Mouse (Mus musculus) neural tube, embryonic 15.5 days (tissue): ENCODE data around the gene Catsperz. TPM values are rescaled to one million over a fixed set of nuclear protein-coding genes. Genes with fewer than 3 reads are reported as not detected.
A peak's percentile ranks its signal among the peaks of the same experiment; 100 is the strongest.

Source experiments
- ATAC-seq: fragments of 200-750 bp; cut with Nextera tagmentation; 2 replicates; pipeline ENCODE4 v1.8.0; 2017; ENCODE audit warnings: mild to moderate bottlenecking, moderate TSS enrichment, moderate library complexity; ENCODE audit not compliant: low FRiP score
- H3K27ac ChIP-seq: fragments of 300-500 bp; sonication (generic); replicated peaks from 2 replicates; pipeline ENCODE4 v1.5.1; 2015; ENCODE audit warnings: mild to moderate bottlenecking, inconsistent platforms
- H3K27me3 ChIP-seq: fragments of 300-500 bp; sonication (generic); replicated peaks from 2 replicates; pipeline ENCODE4 v1.6.1; 2015; ENCODE audit warnings: inconsistent platforms
- H3K36me3 ChIP-seq: fragments of 300-500 bp; sonication (generic); 2 replicates; pipeline ENCODE4 v1.6.1; 2015; ENCODE audit warnings: inconsistent platforms
- H3K4me1 ChIP-seq: fragments of 300-500 bp; sonication (generic); 2 replicates; pipeline ENCODE4 v1.6.1; 2015; ENCODE audit warnings: inconsistent platforms
- H3K4me2 ChIP-seq: fragments of 300-500 bp; sonication (generic); 2 replicates; pipeline ENCODE4 v1.6.1; 2015; ENCODE audit warnings: inconsistent platforms, mild to moderate bottlenecking, moderate library complexity
- H3K4me3 ChIP-seq: fragments of 300-500 bp; sonication (generic); replicated peaks from 2 replicates; pipeline ENCODE4 v1.5.1; 2015; ENCODE audit warnings: mild to moderate bottlenecking, inconsistent platforms
- H3K9ac ChIP-seq: fragments of 300-500 bp; sonication (generic); replicated peaks from 2 replicates; pipeline ENCODE4 v1.6.1; 2015; ENCODE audit warnings: mild to moderate bottlenecking, inconsistent platforms
- H3K9me3 ChIP-seq: fragments of 300-500 bp; sonication (generic); replicated peaks from 2 replicates; pipeline ENCODE4 v1.6.1; 2016; ENCODE audit warnings: inconsistent platforms
- WGBS: fragments of 180-500 bp; shearing (Covaris S2); methylation state at CpG from one replicate; pipeline ENCODE4 v1.1.7; 2015; ENCODE audit warnings: mixed read lengths; 5-methylcytosine and 5-hydroxymethylcytosine counted together
- polyA plus RNA-seq: library from polyadenylated mRNA; unstranded; fragments of >200 nt; fragmentation: Nextera tagmentation; extraction: Ambion mirVana; gene quantifications from 2 replicates; pipeline ENCODE4 v1.2.1, GENCODE M21; 2015

The Catsperz gene
- polyA plus RNA-seq, 1 experiment from 2014 or later, result 6.8 TPM

GRCm38 (mm10) chr19:6933436-6934194 is 8.4 kb upstream of the Catsperz start:
- peak overlapping the region; percentile 47 for H3K4me3 ChIP-seq
- H3K9me3 ChIP-seq, result no peaks in the 10 kb centered on the region
- peak overlapping the region; percentile 76 for H3K4me2 ChIP-seq
- peaks cover 29% of the 10 kb centered on the region for H3K4me1 ChIP-seq
- WGBS, result 4% methylated on average over 53 of the region's 58 CpGs
- H3K36me3 ChIP-seq, result 0 out of 2 replicates have a peak, but pooled peaks cover 6% of the 10 kb centered on the region
- H3K27me3 ChIP-seq, result peaks cover 74% of the 10 kb centered on the region
- H3K27ac ChIP-seq, result peak overlapping the region; percentile 42; the same call in 1 of the 2 replicates
- H3K9ac ChIP-seq, result peak overlapping the region; percentile 50
- peak; percentile 79 for ATAC-seq

GRCm38 (mm10) chr19:6933102-6933435 is 7.9 kb upstream of the Catsperz start:
- H3K9me3 ChIP-seq, result no peaks in the 10 kb centered on the region
- H3K4me3 ChIP-seq, result peak overlapping the region; percentile 47
- H3K4me1 ChIP-seq, result peaks cover 24% of the 10 kb centered on the region
- 0 out of 2 replicates have a peak overlapping the region, but pooled peaks have one; percentile 50 for H3K9ac ChIP-seq
- WGBS, result 29% methylated on average over 4 of the region's 4 CpGs
- 0 out of 2 replicates have a peak overlapping the region, but pooled peaks have one; percentile 2 for H3K27ac ChIP-seq
- no peak for ATAC-seq
- 0 out of 2 replicates have a peak, but pooled peaks cover 4% of the 10 kb centered on the region for H3K36me3 ChIP-seq
- H3K27me3 ChIP-seq, result peaks cover 79% of the 10 kb centered on the region
- H3K4me2 ChIP-seq, result peak overlapping the region; percentile 76

- Histone ChIP-seq H3K4me3 (no peak overlapping the region), H3K36me3 (no peaks in the 10 kb centered on the region), H3K9me3 (no peaks in the 10 kb centered on the region), H3K4me2 (no peak overlapping the region), H3K27ac (no peak overlapping the region), H3K4me1 (peaks cover 18% of the 10 kb centered on the region), H3K9ac (no peak overlapping the region), H3K27me3 (peaks cover 83% of the 10 kb centered on the region)
- ATAC-seq, result no peak
- 35% methylated on average over 1 of the region's 1 CpGs for WGBS
Observed at GRCm38 (mm10) chr19:6932018-6932417, 6.8 kb upstream of the Catsperz start.

GRCm38 (mm10) chr19:6931002-6931401 is 5.8 kb upstream of the Catsperz start:
- H3K27ac ChIP-seq, result no peak overlapping the region
- no peak overlapping the region for H3K4me2 ChIP-seq
- H3K27me3 ChIP-seq, result peaks cover 86% of the 10 kb centered on the region
- 0% methylated on average over 2 of the region's 2 CpGs for WGBS
- ATAC-seq, result no peak
- no peak overlapping the region for H3K4me3 ChIP-seq
- H3K9me3 ChIP-seq, result no peaks in the 10 kb centered on the region
- peaks cover 21% of the 10 kb centered on the region for H3K4me1 ChIP-seq
- H3K36me3 ChIP-seq, result no peaks in the 10 kb centered on the region
- H3K9ac ChIP-seq, result no peak overlapping the region

- Histone ChIP-seq H3K4me3 (no peak overlapping the region), H3K36me3 (no peaks in the 10 kb centered on the region), H3K4me1 (peaks cover 18% of the 10 kb centered on the region), H3K4me2 (no peak overlapping the region), H3K27me3 (peaks cover 94% of the 10 kb centered on the region), H3K27ac (no peak overlapping the region), H3K9ac (no peak overlapping the region), H3K9me3 (no peaks in the 10 kb centered on the region)
- 16% methylated on average over 7 of the region's 9 CpGs for WGBS
- ATAC-seq, result no peak
Observed at GRCm38 (mm10) chr19:6928080-6928479, 2.9 kb upstream of the Catsperz start.

GRCm38 (mm10) chr19:6926559-6927255 is 1.5 kb upstream of the Catsperz start:
- H3K36me3 ChIP-seq, result no peaks in the 10 kb centered on the region
- no peak for ATAC-seq
- WGBS, result 17% methylated on average over 26 of the region's 26 CpGs
- H3K27me3 ChIP-seq, result peaks cover 86% of the 10 kb centered on the region
- no peaks in the 10 kb centered on the region for H3K9me3 ChIP-seq
- H3K4me3 ChIP-seq, result peak overlapping the region; percentile 22; the same call in 1 of the 2 replicates
- no peak overlapping the region for H3K27ac ChIP-seq
- H3K4me1 ChIP-seq, result peaks cover 23% of the 10 kb centered on the region
- H3K4me2 ChIP-seq, result peak overlapping the region; percentile 46
- no peak overlapping the region for H3K9ac ChIP-seq

- no peak overlapping the region for H3K9ac ChIP-seq
- H3K4me3 ChIP-seq, result peak overlapping the region; percentile 3; the same call in 1 of the 2 replicates
- peaks cover 77% of the 10 kb centered on the region for H3K27me3 ChIP-seq
- H3K4me1 ChIP-seq, result peaks cover 27% of the 10 kb centered on the region
- WGBS, result 7% methylated on average over 38 of the region's 40 CpGs
- H3K36me3 ChIP-seq, result no peaks in the 10 kb centered on the region
- no peak overlapping the region for H3K27ac ChIP-seq
- ATAC-seq, result no peak
- H3K9me3 ChIP-seq, result no peaks in the 10 kb centered on the region
- H3K4me2 ChIP-seq, result peak overlapping the region; percentile 43; the same call in 1 of the 2 replicates
Observed at GRCm38 (mm10) chr19:6925611-6926329, 590 bp upstream of the Catsperz start.

- WGBS, result 4% methylated on average over 39 of the region's 39 CpGs
- no peak overlapping the region for H3K27ac ChIP-seq
- ATAC-seq, result no peak
- no peaks in the 10 kb centered on the region for H3K9me3 ChIP-seq
- no peak overlapping the region for H3K9ac ChIP-seq
- H3K27me3 ChIP-seq, result peaks cover 69% of the 10 kb centered on the region
- H3K4me1 ChIP-seq, result peaks cover 38% of the 10 kb centered on the region
- peak overlapping the region; percentile 19 for H3K4me3 ChIP-seq
- H3K36me3 ChIP-seq, result no peaks in the 10 kb centered on the region
- H3K4me2 ChIP-seq, result peak overlapping the region; percentile 43
Observed at GRCm38 (mm10) chr19:6924461-6925306, 496 bp downstream of the Catsperz start.

GRCm38 (mm10) chr19:6922901-6923735 is 2.1 kb downstream of the Catsperz start:
- Histone ChIP-seq H3K4me1 (peaks cover 48% of the 10 kb centered on the region), H3K27me3 (peaks cover 55% of the 10 kb centered on the region), H3K4me3 (peak overlapping the region; percentile 73; the same call in 1 of the 2 replicates), H3K4me2 (peak overlapping the region; percentile 89), H3K27ac (peak overlapping the region; percentile 62), H3K9ac (no peak overlapping the region), H3K9me3 (no peaks in the 10 kb centered on the region), H3K36me3 (no peaks in the 10 kb centered on the region)
- 71% methylated on average over 6 of the region's 6 CpGs for WGBS
- ATAC-seq, result no peak
